Mouse (Mus musculus) small intestine, adult 2 months (tissue): Measurements from ENCODE around the gene Tekt2.

Source experiments
- CTCF ChIP-seq: fragments of 200-500 bp; IDR thresholded peaks from 2 replicates; pipeline ENCODE4 v1.5.1; 2012; ENCODE audit warnings: low read depth, mild to moderate bottlenecking, control low read depth, inconsistent platforms, low read length, moderate library complexity, mixed read lengths; ENCODE audit not compliant: insufficient replicate concordance, insufficient read length; ENCODE audit errors: extremely low read depth
- POLR2A ChIP-seq: fragments of 200-500 bp; IDR thresholded peaks from 2 replicates; pipeline ENCODE4 v1.6.1; 2012; ENCODE audit warnings: low read depth, mild to moderate bottlenecking, control low read depth, inconsistent platforms, low read length, moderate library complexity

DNA sequence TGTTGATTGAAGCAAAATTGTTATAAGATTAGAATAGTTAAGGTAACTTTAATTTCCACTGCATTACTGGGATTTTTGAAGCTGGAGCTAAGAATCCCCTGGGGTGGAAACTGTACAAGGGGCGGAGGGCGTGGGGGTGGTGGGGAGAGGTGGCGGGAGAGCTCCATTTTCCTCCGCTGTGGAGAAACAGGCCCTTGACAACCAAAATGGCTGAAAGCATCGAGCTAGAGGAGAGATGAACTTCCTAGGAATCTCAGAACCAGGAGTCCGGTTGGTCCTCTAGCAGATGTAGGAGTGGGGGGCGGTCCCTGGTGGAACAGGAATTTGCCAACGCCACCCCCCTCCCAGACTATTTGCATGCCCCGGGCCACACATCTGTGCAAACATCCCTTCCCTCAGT lies 43.8 kb downstream of the Tekt2 start:
- TF ChIP-seq CTCF (no peak), POLR2A (no peak)
